Mouse (Mus musculus) liver, embryonic 14.5 days (tissue): Measurements from ENCODE around the gene Vldlr. TPM values are rescaled to one million over a fixed set of nuclear protein-coding genes. Genes with fewer than 3 reads are reported as not detected.

Experiments
- ATAC-seq: fragments of 200-750 bp; cut with Nextera tagmentation; 2 replicates; pipeline ENCODE4 v1.8.0; 2017; ENCODE audit warnings: moderate number of reproducible peaks, mild to moderate bottlenecking, moderate library complexity; ENCODE audit not compliant: insufficient read depth
- DNase-seq, 3 experiments: peaks; one replicate each; pipeline ENCODE4 v3.0.0-alpha.2; 2012 to 2013; ENCODE audit warnings: low read depth in 3 of 3, low spot score in 3 of 3
- H3K27ac ChIP-seq: fragments of 300-500 bp; sonication (generic); 2 replicates; pipeline ENCODE4 v1.5.1; 2014; ENCODE audit warnings: moderate library complexity, mild to moderate bottlenecking, control low read depth, inconsistent platforms
- H3K27me3 ChIP-seq: fragments of 300-500 bp; sonication (generic); 2 replicates; pipeline ENCODE4 v1.6.1; 2014; ENCODE audit warnings: mild to moderate bottlenecking, low read length, moderate library complexity; ENCODE audit not compliant: control insufficient read depth, insufficient read depth
- H3K36me3 ChIP-seq: fragments of 300-500 bp; sonication (generic); replicated peaks from 2 replicates; pipeline ENCODE4 v1.6.1; 2014; ENCODE audit warnings: low read depth; ENCODE audit not compliant: control insufficient read depth, insufficient read depth
- H3K4me1 ChIP-seq, 2 experiments: fragments of 200-500 bp in 1 of 2; fragments of 300-500 bp in 1 of 2; sonication (generic) in 1 of 2; replicated peaks; 2 replicates each; pipeline ENCODE4 v1.6.1; 2012 to 2014; ENCODE audit warnings: antibody characterized with exemption in 1 of 2, inconsistent platforms in 1 of 2, low read length in 1 of 2; ENCODE audit not compliant: control insufficient read depth in 2 of 2, insufficient read depth in 2 of 2
- H3K4me2 ChIP-seq: fragments of 300-500 bp; sonication (generic); 2 replicates; pipeline ENCODE4 v1.6.1; 2014; ENCODE audit warnings: low read depth, mild to moderate bottlenecking, control low read depth, moderate library complexity
- H3K4me3 ChIP-seq, 2 experiments: fragments of 200-500 bp in 1 of 2; fragments of 300-500 bp in 1 of 2; sonication (generic) in 1 of 2; 2 replicates each; pipeline ENCODE4 v1.5.1; 2012 to 2014; ENCODE audit warnings: low read depth in 2 of 2, low read length in 2 of 2, mild to moderate bottlenecking in 2 of 2, control low read depth in 1 of 2, inconsistent platforms in 1 of 2, moderate library complexity in 1 of 2; ENCODE audit not compliant: insufficient read depth in 1 of 2
- H3K9ac ChIP-seq: fragments of 300-500 bp; sonication (generic); replicated peaks from 2 replicates; pipeline ENCODE4 v1.6.1; 2014; ENCODE audit warnings: mild to moderate bottlenecking, control low read depth, moderate library complexity
- H3K9me3 ChIP-seq: fragments of 300-500 bp; sonication (generic); 2 replicates; pipeline ENCODE4 v1.6.1; 2016; ENCODE audit warnings: low read length, mixed read lengths; ENCODE audit not compliant: control insufficient read depth
- CTCF ChIP-seq: IDR thresholded peaks from 2 replicates; pipeline ENCODE4 v1.5.1; 2016; ENCODE audit warnings: antibody characterized with exemption, low read depth, control low read depth
- EP300 ChIP-seq: IDR thresholded peaks from 2 replicates; pipeline ENCODE4 v1.6.1; 2016; ENCODE audit warnings: antibody characterized with exemption, low read depth
- WGBS: fragments of 180-500 bp; shearing (Covaris S2); extraction: QIAGEN DNeasy Blood & Tissue Kit; methylation state at CpG from one replicate; pipeline ENCODE4 v1.1.7; 2014; ENCODE audit not compliant: insufficient replicate concordance; 5-methylcytosine and 5-hydroxymethylcytosine counted together
- polyA plus RNA-seq, 2 experiments: library from polyadenylated mRNA; depleted of rRNA in 1 of 2; stranded (reverse) in 1 of 2; unstranded in 1 of 2; fragments of >200 nt; fragmentation: Nextera tagmentation in 1 of 2; extraction: Ambion mirVana in 1 of 2; gene quantifications; 2 replicates each; pipeline versions ENCODE4 v1.2.1 to v1.2.3; 2012 to 2014

Vldlr gene
- polyA plus RNA-seq, 2 experiments: 1.1 to 1.6 TPM

- no peak for DNase-seq
- ATAC-seq: no peak
- no peaks in the 10 kb centered on the region for H3K27me3 ChIP-seq
- H3K36me3 ChIP-seq: no peaks in the 10 kb centered on the region
- no peak overlapping the region for H3K4me3 ChIP-seq
- no peak overlapping the region for H3K27ac ChIP-seq
- H3K4me2 ChIP-seq: no peak overlapping the region
- H3K9ac ChIP-seq: no peak overlapping the region
- no peaks in the 10 kb centered on the region for H3K4me1 ChIP-seq
- WGBS: 53% methylated on average over 2 of the region's 2 CpGs
- TF ChIP-seq EP300: no peak
- TF ChIP-seq CTCF: no peak
- no peaks in the 10 kb centered on the region for H3K9me3 ChIP-seq
Observed at GRCm38 (mm10) chr19:27233386-27233785, 17.1 kb downstream of the Vldlr start.

DNA sequence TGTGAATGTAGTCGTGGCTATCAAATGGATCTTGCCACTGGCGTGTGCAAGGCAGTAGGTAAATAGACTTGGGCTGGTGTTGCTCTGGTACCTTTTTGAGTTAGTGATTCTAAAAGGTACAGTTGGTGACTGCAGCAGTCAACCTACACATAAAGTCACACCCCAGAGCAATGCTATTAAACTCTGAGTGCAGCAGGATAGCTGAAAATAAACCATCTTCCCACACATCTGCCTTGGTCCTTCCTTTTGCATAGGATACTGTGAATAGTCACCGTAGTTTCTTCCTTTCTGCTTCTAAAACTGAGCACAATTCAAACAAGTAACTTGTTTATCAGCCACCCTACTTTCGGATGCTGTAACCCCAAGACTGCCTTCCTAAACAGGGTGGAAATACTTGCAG is 23.6 kb downstream of the Vldlr start:
- DNase-seq (no peak), ATAC-seq (no peak)
- H3K27me3 ChIP-seq: no peaks in the 10 kb centered on the region
- no peaks in the 10 kb centered on the region for H3K4me1 ChIP-seq
- H3K9ac ChIP-seq: no peak overlapping the region
- no peak for TF ChIP-seq EP300
- no peak for TF ChIP-seq CTCF
- no peaks in the 10 kb centered on the region for H3K36me3 ChIP-seq
- H3K4me2 ChIP-seq: no peak overlapping the region
- 64% methylated on average over 4 of the region's 4 CpGs for WGBS
- no peak overlapping the region for H3K27ac ChIP-seq
- no peak overlapping the region for H3K4me3 ChIP-seq
- no peaks in the 10 kb centered on the region for H3K9me3 ChIP-seq

DNA sequence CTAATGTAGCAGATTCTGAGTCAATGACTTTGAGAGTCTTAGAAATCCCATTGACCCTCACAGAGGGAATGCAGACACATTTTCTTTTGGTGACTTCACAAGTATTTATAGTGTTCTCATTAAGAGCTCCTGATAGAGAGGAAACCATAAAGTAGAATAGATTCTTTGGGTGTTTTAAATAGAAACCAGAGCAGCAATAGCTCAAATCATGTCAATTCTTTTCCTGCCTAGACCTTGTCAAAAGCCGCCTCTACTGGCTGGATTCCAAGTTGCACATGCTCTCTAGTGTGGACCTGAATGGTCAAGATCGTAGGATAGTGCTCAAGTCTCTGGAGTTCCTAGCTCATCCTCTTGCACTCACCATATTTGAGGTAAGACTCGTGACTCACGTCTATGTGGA is 27.2 kb downstream of the Vldlr start:
- no peak overlapping the region for H3K9ac ChIP-seq
- no peaks in the 10 kb centered on the region for H3K4me1 ChIP-seq
- H3K36me3 ChIP-seq: no peaks in the 10 kb centered on the region
- WGBS: 60% methylated on average over 4 of the region's 4 CpGs
- ATAC-seq (no peak), DNase-seq (no peak)
- TF ChIP-seq CTCF (no peak), EP300 (no peak)
- H3K27ac ChIP-seq: no peak overlapping the region
- H3K4me3 ChIP-seq: no peak overlapping the region
- H3K9me3 ChIP-seq: no peaks in the 10 kb centered on the region
- no peak overlapping the region for H3K4me2 ChIP-seq
- H3K27me3 ChIP-seq: no peaks in the 10 kb centered on the region

DNA sequence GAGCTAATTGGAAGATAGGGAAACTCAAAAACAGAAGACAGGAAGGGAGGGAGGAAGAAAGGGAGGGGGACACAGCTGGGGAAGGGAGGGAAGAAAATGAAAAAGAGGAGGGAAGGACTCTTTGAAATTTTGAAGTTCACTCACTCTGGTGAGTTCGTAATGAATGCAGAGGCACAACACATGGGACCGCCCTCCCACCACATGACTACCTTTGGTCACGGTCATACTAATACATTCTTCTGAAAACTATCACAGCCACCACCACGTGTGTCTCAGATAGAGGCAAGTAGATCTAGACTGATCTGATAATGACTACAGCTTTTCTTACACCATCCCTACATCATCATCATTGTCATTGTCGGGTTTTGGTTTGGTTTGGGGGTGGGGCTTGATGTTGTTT is 38.5 kb downstream of the Vldlr start:
- no peak overlapping the region for H3K9ac ChIP-seq
- H3K4me2 ChIP-seq: no peak overlapping the region
- no peak overlapping the region for H3K4me3 ChIP-seq
- no peaks in the 10 kb centered on the region for H3K36me3 ChIP-seq
- ATAC-seq: no peak
- H3K27me3 ChIP-seq: no peaks in the 10 kb centered on the region
- no peak for TF ChIP-seq CTCF
- no peak for TF ChIP-seq EP300
- WGBS: 68% methylated on average over 5 of the region's 5 CpGs
- H3K4me1 ChIP-seq: no peaks in the 10 kb centered on the region
- H3K27ac ChIP-seq: no peak overlapping the region
- no peaks in the 10 kb centered on the region for H3K9me3 ChIP-seq
- DNase-seq: no peak

GRCm38 (mm10) chr19:27255678-27256077 is 39.4 kb downstream of the Vldlr start:
- Histone ChIP-seq H3K4me3 (no peak overlapping the region), H3K4me2 (no peak overlapping the region), H3K36me3 (no peaks in the 10 kb centered on the region), H3K27ac (no peak overlapping the region), H3K4me1 (no peaks in the 10 kb centered on the region), H3K27me3 (no peaks in the 10 kb centered on the region), H3K9me3 (no peaks in the 10 kb centered on the region), H3K9ac (no peak overlapping the region)
- ATAC-seq: no peak
- TF ChIP-seq CTCF (no peak), EP300 (no peak)
- no peak for DNase-seq
- WGBS: 57% methylated on average over 3 of the region's 3 CpGs
